Mouse (Mus musculus) liver, embryonic 14.5 days (tissue): ENCODE measurements around the gene Zcchc2. TPM values are rescaled to one million over a fixed set of nuclear protein-coding genes. Genes with fewer than 3 reads are reported as not detected.

Source experiments
- ATAC-seq: fragments of 200-750 bp; cut with Nextera tagmentation; 2 replicates; pipeline ENCODE4 v1.8.0; 2017; ENCODE audit warnings: moderate number of reproducible peaks, mild to moderate bottlenecking, moderate library complexity; ENCODE audit not compliant: insufficient read depth
- DNase-seq, 3 experiments: peaks; one replicate each; pipeline ENCODE4 v3.0.0-alpha.2; 2012 to 2013; ENCODE audit warnings: low read depth in 3 of 3, low spot score in 3 of 3
- H3K27ac ChIP-seq: fragments of 300-500 bp; sonication (generic); 2 replicates; pipeline ENCODE4 v1.5.1; 2014; ENCODE audit warnings: moderate library complexity, mild to moderate bottlenecking, control low read depth, inconsistent platforms
- H3K27me3 ChIP-seq: fragments of 300-500 bp; sonication (generic); 2 replicates; pipeline ENCODE4 v1.6.1; 2014; ENCODE audit warnings: mild to moderate bottlenecking, low read length, moderate library complexity; ENCODE audit not compliant: control insufficient read depth, insufficient read depth
- H3K36me3 ChIP-seq: fragments of 300-500 bp; sonication (generic); replicated peaks from 2 replicates; pipeline ENCODE4 v1.6.1; 2014; ENCODE audit warnings: low read depth; ENCODE audit not compliant: control insufficient read depth, insufficient read depth
- H3K4me1 ChIP-seq, 2 experiments: fragments of 200-500 bp in 1 of 2; fragments of 300-500 bp in 1 of 2; sonication (generic) in 1 of 2; replicated peaks; 2 replicates each; pipeline ENCODE4 v1.6.1; 2012 to 2014; ENCODE audit warnings: antibody characterized with exemption in 1 of 2, inconsistent platforms in 1 of 2, low read length in 1 of 2; ENCODE audit not compliant: control insufficient read depth in 2 of 2, insufficient read depth in 2 of 2
- H3K4me2 ChIP-seq: fragments of 300-500 bp; sonication (generic); 2 replicates; pipeline ENCODE4 v1.6.1; 2014; ENCODE audit warnings: low read depth, mild to moderate bottlenecking, control low read depth, moderate library complexity
- H3K4me3 ChIP-seq, 2 experiments: fragments of 200-500 bp in 1 of 2; fragments of 300-500 bp in 1 of 2; sonication (generic) in 1 of 2; 2 replicates each; pipeline ENCODE4 v1.5.1; 2012 to 2014; ENCODE audit warnings: low read depth in 2 of 2, low read length in 2 of 2, mild to moderate bottlenecking in 2 of 2, control low read depth in 1 of 2, inconsistent platforms in 1 of 2, moderate library complexity in 1 of 2; ENCODE audit not compliant: insufficient read depth in 1 of 2
- H3K9ac ChIP-seq: fragments of 300-500 bp; sonication (generic); replicated peaks from 2 replicates; pipeline ENCODE4 v1.6.1; 2014; ENCODE audit warnings: mild to moderate bottlenecking, control low read depth, moderate library complexity
- H3K9me3 ChIP-seq: fragments of 300-500 bp; sonication (generic); 2 replicates; pipeline ENCODE4 v1.6.1; 2016; ENCODE audit warnings: low read length, mixed read lengths; ENCODE audit not compliant: control insufficient read depth
- CTCF ChIP-seq: IDR thresholded peaks from 2 replicates; pipeline ENCODE4 v1.5.1; 2016; ENCODE audit warnings: antibody characterized with exemption, low read depth, control low read depth
- EP300 ChIP-seq: IDR thresholded peaks from 2 replicates; pipeline ENCODE4 v1.6.1; 2016; ENCODE audit warnings: antibody characterized with exemption, low read depth
- WGBS: fragments of 180-500 bp; shearing (Covaris S2); extraction: QIAGEN DNeasy Blood & Tissue Kit; methylation state at CpG from one replicate; pipeline ENCODE4 v1.1.7; 2014; ENCODE audit not compliant: insufficient replicate concordance; 5-methylcytosine and 5-hydroxymethylcytosine counted together
- polyA plus RNA-seq, 2 experiments: library from polyadenylated mRNA; depleted of rRNA in 1 of 2; stranded (reverse) in 1 of 2; unstranded in 1 of 2; fragments of >200 nt; fragmentation: Nextera tagmentation in 1 of 2; extraction: Ambion mirVana in 1 of 2; gene quantifications; 2 replicates each; pipeline versions ENCODE4 v1.2.1 to v1.2.3; 2012 to 2014

Gene Zcchc2
- polyA plus RNA-seq, 2 experiments: 1.0 to 4.3 TPM

DNA sequence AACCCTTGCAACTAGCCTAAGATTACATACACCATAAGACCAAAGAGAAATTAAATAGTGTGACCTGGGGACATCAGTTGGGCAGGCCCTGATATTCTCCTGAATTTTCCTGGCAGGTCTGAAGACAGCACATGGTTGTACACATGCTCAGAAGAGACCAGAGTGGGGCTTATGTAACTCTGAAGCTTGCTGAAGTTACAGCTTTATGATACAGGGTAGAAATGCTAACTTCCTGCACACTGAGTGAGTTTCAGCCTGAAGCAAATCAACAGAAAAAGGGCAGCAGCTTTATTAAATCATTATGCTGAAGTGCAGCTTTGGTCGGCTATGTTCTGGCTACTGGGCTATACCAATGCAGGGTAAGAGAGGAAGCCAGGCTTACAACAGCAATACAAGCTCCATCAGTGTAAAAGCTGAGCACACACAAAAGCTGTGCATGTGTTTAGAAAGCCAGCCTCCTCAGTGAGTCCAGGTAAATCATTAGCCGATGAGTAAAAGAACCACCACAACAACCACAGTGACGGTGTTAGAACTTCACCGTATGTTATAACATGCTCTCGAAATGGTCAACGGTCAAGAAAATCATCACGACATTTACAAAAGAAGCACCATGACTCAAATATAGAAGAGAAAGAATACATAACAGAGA, 12.6 kb upstream of the Zcchc2 start:
- Histone ChIP-seq H3K36me3 (no peaks in the 10 kb centered on the region), H3K9ac (no peak overlapping the region), H3K27me3 (no peaks in the 10 kb centered on the region), H3K4me3 (no peak overlapping the region), H3K27ac (no peak overlapping the region), H3K4me2 (no peak overlapping the region), H3K4me1 (peaks cover 0 to 12% of the 10 kb centered on the region in 2 experiments; a peak in 2 of 4 replicates), H3K9me3 (no peaks in the 10 kb centered on the region)
- DNase-seq (no peak), ATAC-seq (peak; percentile 54)
- WGBS: 70% methylated on average over 7 of the region's 7 CpGs
- no peak for TF ChIP-seq CTCF

DNA sequence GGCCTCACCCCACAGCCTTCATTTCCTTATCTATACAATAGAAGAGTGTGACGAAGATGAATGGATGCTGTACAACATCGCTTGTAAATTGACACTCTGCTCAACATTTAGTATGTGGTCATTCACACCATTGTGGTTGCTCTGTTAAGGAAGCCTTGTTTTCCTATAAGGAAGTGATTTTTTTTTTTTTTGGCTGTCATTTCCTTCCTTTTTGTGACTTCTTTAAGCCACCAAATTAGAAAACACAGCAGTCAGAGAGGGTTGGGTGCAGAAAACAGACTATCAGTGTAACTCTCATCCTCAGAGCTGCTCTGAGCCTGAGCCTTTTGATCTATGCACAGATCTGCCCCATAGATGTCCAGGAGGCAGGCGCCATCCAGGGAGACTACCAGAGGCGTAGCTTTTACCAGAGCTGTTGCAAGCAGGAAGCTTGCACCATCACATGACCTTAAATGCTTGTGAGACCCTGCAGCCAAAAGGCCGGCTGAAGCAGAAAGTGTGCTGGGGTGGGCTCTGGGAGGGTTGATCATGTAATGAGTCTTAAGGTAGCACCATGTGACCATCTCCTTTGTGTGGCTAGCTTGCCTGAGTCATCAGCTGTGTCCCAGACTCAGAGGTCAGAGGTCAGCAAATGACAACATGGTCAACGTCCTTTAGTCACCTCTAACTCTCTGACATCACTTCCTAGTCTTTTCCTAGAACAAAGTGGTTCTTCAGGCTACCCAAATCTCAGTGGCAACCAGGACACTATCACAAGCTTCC, 9.2 kb upstream of the Zcchc2 start:
- DNase-seq (no peak), ATAC-seq (peak; percentile 27; the same call in 1 of the 2 replicates)
- TF ChIP-seq EP300 (no peak), CTCF (no peak)
- Histone ChIP-seq H3K27ac (no peak overlapping the region), H3K27me3 (no peaks in the 10 kb centered on the region), H3K4me3 (no peak overlapping the region), H3K4me1 (peaks cover 0 to 7% of the 10 kb centered on the region in 2 experiments; a peak in 2 of 4 replicates), H3K4me2 (no peak overlapping the region), H3K9me3 (no peaks in the 10 kb centered on the region), H3K36me3 (no peaks in the 10 kb centered on the region), H3K9ac (no peak overlapping the region)
- 22% methylated on average over 6 of the region's 6 CpGs for WGBS

DNA sequence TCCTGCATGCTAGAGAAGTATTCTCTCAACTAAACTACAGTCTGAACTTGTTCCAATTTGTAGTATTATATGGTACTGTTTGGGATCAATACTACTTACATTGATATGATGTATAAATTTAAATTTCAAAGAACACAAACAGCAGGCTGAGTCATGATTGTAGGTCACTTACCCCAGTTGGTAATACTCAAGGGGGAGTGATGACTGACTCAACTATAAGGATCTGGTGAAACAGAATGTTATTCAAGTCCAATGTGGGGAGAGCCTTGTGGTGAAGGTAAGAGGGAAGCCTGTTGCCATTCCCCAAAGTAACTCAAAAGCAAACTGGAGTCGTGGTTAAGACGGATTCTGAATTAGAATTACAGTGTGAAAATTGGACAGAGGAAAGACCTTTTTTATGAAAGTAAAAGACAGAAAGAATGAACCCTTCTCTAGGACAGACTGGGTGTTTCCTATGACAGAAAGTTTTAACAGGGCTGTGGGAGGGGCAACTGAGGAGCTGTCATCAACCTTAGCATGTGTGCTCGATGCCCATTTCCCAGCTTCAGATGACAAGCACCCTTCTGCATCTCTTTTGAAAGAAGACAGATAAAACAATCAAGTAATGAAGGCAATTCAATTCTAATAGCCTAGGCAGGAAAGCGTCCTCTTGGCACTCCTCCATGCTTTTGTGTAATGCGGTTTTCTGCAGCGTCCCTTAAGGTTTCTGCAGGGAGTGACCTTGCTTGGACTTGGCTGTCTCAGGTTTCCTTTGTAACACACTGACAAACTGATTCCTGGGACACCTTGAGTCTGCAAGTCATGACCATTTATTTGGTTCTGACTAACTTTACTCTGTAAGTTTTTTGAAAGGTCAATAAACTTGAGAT, 7.5 kb upstream of the Zcchc2 start:
- ATAC-seq (no peak), DNase-seq (no peak)
- WGBS: 62% methylated on average over 6 of the region's 6 CpGs

DNA sequence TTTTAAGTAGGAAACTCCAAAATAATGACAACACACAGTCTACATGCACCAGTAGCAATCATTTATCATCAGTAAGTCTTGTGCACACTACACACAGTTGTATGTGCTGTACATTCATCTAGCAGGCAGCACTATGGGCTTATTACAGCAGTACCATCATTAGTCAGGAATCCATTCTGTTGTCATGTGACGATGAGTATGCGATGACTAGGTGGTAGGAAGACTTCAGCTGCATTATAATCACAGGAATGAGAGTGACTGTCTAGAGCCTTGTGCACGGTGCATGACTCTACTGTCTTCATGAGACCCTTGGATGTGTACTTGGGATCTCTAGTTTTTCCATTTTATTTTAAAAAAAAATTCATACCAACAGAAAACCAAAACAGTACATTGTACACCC, 6.0 kb upstream of the Zcchc2 start:
- no peak for DNase-seq
- ATAC-seq: no peak
- H3K4me1 ChIP-seq: peaks cover 0 to 7% of the 10 kb centered on the region in 2 experiments; a peak in 2 of 4 replicates
- WGBS: 83% methylated on average over 3 of the region's 3 CpGs
- H3K36me3 ChIP-seq: no peaks in the 10 kb centered on the region
- H3K4me2 ChIP-seq: no peak overlapping the region
- no peak overlapping the region for H3K4me3 ChIP-seq
- TF ChIP-seq EP300: no peak
- no peak for TF ChIP-seq CTCF
- no peak overlapping the region for H3K9ac ChIP-seq
- H3K27me3 ChIP-seq: no peaks in the 10 kb centered on the region
- H3K9me3 ChIP-seq: no peaks in the 10 kb centered on the region
- H3K27ac ChIP-seq: no peak overlapping the region

More for the DNA sequence above, 7.5 kb upstream of the Zcchc2 start:
- no peaks in the 10 kb centered on the region for H3K27me3 ChIP-seq
- H3K9ac ChIP-seq: no peak overlapping the region
- H3K4me3 ChIP-seq: no peak overlapping the region
- TF ChIP-seq CTCF: no peak
- no peak for TF ChIP-seq EP300
- H3K4me2 ChIP-seq: no peak overlapping the region
- H3K9me3 ChIP-seq: no peaks in the 10 kb centered on the region
- H3K4me1 ChIP-seq: peaks cover 0 to 7% of the 10 kb centered on the region in 2 experiments; a peak in 2 of 4 replicates
- H3K27ac ChIP-seq: no peak overlapping the region
- H3K36me3 ChIP-seq: no peaks in the 10 kb centered on the region

DNA sequence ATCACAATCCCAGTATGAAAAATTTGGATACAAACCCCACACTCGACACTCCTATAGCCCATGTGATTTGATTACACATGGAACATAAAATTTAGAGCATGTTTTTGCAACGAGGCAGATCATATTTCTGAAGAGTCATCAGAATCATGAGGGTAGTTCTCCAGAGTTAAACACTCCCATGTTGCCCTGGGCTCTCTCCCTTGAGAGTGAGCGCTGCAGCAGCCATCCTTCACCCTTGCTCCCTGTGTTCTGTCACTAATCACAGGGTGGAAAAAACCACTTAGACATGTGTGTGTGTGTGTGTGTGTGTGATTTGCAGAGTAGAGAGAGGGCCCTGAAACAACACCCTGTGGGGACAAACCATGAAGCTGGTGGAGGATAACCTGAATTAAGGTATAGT, 2.0 kb upstream of the Zcchc2 start:
- Histone ChIP-seq H3K4me1 (peaks cover 11 to 14% of the 10 kb centered on the region in 2 experiments), H3K4me2 (no peak overlapping the region), H3K9ac (no peak overlapping the region), H3K4me3 (no peak overlapping the region), H3K9me3 (no peaks in the 10 kb centered on the region), H3K27ac (no peak overlapping the region), H3K27me3 (no peaks in the 10 kb centered on the region), H3K36me3 (no peaks in the 10 kb centered on the region)
- no peak for TF ChIP-seq CTCF
- ATAC-seq (no peak), DNase-seq (no peak)
- WGBS: 66% methylated on average over 3 of the region's 3 CpGs
